Mouse (Mus musculus): Measurements from ENCODE around the gene Pigw.
A peak's percentile ranks its signal among the peaks of the same experiment; 100 is the strongest.

Pigw gene

GRCm38 (mm10) chr11:84879772-84880464 lies at the start of gene Pigw, which contains the start of gene Myo19:
Gene Pigw (minus strand): TSS chr11:84880285.
Gene Myo19 (plus strand): TSS chr11:84880148.
- peak; percentile 36 for DNase-seq (ENCODE audit: extremely low read depth, low read depth)

GRCm38 (mm10) chr11:84920981-84921380 lies 40.9 kb upstream of the Pigw start:
- no peak for DNase-seq (ENCODE audit: extremely low read depth, low read depth)

- DNase-seq (ENCODE audit: extremely low read depth, low read depth) = no peak
These were observed 39.9 kb upstream of the Pigw start for GRCm38 (mm10) chr11:84919951-84920350.

DNA sequence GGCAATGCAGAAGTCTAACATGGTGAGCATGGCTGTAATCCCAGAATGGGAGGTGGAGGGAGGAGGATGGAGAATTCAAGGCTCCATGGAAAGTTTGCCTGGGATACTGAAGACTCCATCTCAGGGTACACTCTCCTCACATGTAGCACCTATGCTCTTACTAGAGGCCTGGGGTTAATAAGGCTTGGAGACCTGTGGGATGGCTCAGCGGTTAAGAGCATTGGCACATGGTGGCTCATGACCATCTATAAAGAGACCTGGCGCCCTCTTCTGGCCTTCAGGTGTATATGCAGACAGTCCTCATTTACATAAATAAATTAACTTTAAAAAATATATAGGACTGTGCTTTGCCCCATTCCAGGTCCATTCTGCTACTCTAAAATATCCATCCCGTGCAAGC lies 39.2 kb upstream of the Pigw start:
- DNase-seq (ENCODE audit: extremely low read depth, low read depth) = peak; percentile 71

DNA sequence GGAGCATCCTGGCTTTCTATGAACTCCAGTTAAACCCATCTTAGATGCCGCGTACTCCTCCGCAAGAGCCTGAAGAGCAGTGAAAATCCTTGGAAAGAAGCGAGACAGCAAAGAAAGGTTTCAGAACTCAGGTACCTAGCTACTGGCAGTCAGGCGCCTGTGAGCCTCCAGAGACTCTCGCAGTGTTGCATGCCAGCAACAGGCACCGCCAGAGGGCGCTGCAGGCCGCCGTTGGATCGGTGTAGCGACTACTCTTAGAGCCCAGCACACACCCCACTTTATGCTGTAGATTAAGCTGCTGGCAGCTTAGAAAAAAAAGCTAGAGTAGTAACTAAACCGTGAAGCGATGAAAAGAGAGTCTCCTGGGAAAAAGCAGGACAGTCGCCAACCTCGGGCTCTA lies 38.3 kb upstream of the Pigw start:
- peak; percentile 78 for DNase-seq (ENCODE audit: extremely low read depth, low read depth)

DNA sequence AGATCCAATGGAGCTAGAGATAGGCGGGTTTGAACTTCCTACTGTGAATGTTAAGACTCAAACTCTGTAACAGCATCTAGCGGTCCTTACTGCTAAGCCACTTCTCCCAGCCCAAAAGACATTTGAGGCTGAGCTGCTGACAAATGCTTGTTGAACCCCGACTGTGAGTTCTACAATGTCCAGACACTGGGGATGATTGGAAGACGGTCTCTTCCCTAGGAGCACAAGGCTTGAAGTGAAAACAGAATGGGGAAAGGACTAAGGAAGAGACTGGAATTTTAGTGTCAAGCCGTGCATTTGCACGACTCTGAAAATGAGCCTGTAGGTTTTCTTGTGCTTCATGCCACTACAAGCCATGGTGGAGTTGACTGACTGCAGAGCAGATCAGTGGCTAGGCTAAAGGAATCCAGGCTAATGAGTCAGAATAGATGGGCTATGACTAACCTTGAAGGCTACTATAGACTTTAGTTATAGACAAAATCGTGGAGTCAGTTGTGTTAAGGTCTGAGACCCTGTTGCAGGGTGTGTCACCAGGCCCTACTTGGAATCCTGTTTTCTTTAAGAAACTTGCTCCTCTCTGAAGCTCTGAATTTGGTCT lies 36.7 kb upstream of the Pigw start:
- DNase-seq (ENCODE audit: extremely low read depth, low read depth) = no peak

DNA sequence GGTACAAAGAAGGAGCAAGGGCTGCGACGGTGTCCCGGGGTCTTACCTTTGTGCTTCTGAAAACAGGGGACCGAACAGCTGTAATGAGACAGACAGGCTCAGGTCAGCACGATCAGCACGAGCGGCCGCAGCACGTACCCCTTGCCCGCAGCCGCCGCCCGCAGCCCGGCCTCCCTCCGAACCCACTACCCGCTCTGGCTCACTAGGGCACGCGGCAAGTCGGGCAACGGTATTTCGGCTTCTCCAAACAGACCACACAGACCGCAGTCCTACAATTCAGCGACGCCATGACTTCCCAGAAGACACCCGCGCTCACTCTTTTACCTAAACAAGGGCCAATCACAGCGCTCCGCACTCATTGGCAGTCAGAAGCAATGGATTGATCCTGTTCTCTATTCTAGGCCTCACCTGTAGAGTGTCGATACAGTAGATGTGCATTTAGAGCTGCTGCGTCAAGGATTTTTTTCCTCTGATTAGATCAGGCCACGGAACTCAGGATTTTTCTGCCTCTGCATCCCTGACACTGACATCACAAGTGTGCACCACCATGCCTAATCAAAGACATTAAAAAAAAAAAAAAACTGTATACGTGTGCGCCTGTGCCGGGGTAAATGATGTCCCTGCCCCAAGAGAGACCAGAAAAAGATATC lies 36.1 kb upstream of the Pigw start, which contains the start of gene Znhit3:
Gene Znhit3, minus strand, starts transcription at position 314 of the 650 bp plus-strand sequence.
- peak; percentile 93 for DNase-seq (ENCODE audit: extremely low read depth, low read depth)

DNA sequence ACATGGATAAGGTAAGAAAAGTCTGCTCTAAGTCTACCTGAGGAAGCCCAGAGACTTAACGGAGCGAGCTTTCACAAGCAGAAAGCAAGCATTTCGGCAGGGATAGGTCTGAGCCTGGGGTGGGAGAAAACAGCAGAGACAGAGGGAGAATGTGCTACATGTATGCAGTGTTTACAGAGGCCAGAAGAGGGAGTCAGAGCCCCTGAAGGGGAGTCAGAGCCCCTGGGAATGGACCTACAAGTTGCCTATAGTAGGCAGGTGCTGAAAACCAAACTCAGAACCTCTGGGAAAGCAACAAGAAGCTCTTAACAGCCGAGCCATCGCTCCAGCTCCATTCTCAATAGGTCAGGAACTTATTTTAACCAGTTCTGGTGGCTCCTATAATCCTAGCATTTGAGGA lies 34.6 kb upstream of the Pigw start:
- DNase-seq (ENCODE audit: extremely low read depth, low read depth) = peak; percentile 36

DNA sequence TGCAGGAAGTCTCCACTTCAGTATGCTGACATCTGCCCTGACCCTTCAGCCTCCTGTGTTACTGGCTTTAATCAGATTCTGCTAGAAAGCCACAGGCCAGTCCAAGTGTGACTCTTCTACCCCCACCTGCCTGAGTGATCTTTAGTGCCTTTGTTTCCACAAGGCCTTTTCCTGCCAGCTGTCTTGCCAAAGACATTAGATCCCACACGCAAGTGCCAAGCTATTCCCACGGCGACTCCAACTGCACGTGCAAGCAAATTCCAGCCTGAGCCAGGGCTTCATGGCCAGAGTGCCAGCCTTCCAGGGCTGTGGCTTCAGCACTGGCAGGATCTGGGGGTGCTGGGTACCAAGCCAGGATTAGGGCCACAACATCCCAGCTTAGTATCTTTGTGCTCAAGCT lies 30.3 kb upstream of the Pigw start:
- no peak for DNase-seq (ENCODE audit: extremely low read depth, low read depth)

- DNase-seq (ENCODE audit: extremely low read depth, low read depth) = no peak
These were observed 28.4 kb upstream of the Pigw start for GRCm38 (mm10) chr11:84908480-84908879.

GRCm38 (mm10) chr11:84907081-84907480 lies 27.0 kb upstream of the Pigw start:
- no peak for DNase-seq (ENCODE audit: extremely low read depth, low read depth)

DNA sequence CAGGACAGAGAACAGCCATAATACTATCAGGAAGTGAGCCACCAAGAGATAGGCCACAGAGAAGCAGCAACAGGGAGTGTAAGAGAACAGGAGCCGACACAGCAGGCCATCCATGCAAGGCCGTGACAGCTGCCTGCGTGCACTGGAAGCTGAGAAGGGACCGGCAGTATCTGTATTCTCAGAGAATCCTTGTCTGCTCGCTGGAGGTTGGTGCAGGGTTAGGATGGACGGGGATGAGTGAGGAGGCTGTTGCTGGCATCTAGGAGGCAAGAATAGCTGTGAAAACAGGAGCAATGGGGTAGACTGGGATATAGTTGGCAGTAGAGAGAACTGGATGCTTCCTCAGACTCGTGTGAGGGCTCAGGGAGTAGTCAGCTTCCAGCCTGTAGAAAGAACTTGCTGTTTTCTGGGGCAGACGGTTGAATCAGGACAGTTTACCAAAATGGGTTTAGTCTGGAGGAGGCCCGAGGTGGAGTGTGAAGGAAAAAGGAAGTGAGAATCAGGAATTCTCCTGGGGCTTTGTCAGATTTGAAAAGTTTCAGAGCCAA lies 24.6 kb upstream of the Pigw start:
- no peak for DNase-seq (ENCODE audit: extremely low read depth, low read depth)

- DNase-seq (ENCODE audit: extremely low read depth, low read depth) = no peak
These were observed 13.0 kb upstream of the Pigw start for GRCm38 (mm10) chr11:84893113-84893512.

- no peak for DNase-seq (ENCODE audit: extremely low read depth, low read depth)
These were observed 11.6 kb upstream of the Pigw start for GRCm38 (mm10) chr11:84891705-84892104.

DNA sequence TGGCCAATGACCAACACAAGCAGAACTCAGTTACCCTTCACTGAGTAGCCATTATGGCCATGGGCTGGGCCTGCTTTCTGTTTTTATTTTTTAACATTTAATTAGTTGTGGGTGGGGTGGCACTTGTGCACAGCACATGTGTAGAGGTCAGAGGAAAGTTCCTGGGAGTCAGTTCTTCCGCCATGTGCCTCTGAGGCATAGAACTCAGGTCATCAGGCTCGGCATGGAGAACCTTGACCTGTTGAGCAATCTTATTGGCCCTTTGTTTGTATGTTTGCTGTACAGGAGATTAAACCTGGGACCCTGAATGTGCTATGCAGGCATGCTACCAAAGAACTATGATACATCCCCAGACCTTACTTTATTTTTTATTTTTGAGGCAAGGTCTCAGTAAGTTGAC lies 9.4 kb upstream of the Pigw start:
- no peak for DNase-seq (ENCODE audit: extremely low read depth, low read depth)

DNA sequence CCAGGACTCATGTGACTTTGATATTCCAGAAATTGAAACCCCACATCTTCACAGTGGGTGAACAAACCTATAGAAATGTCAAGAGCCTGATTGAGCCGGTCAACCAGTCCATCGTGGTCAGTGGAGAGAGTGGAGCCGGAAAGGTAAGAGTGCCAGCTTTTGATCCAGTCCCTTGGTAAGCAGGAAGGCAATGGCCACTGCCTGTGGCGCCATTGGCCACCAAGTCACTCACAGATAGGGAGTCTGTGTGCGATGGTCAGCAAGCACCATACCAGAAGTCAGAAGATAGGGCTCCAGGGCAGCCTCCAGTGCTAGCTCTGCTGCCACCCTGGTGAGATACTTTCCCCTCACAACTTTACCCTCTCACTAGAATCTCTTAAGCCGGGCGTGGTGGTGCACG lies 7.9 kb upstream of the Pigw start:
- DNase-seq (ENCODE audit: extremely low read depth, low read depth) = no peak

- no peak for DNase-seq (ENCODE audit: extremely low read depth, low read depth)
These were observed 6.9 kb upstream of the Pigw start for GRCm38 (mm10) chr11:84886767-84887511.

DNA sequence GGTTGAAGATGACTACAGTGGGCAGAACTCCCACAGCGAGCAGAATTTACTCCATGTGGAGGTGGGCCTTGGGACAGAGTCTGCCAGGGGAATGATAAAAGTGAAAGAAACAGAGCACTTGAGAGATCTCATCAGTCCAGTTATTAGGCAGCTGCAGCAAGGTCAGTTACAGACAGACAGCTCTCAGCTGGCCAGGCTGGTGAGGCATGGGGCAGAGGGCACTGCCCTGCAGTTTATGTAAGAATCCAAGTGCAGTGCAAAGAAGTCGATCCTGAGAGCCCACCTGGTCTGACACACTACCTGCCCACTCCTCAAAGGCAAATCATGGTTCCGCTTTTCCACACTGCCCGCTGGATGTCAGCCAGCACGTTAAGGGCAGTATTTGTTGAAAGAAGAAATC lies 6.2 kb upstream of the Pigw start:
- no peak for DNase-seq (ENCODE audit: extremely low read depth, low read depth)

GRCm38 (mm10) chr11:84885238-84885637 lies 5.2 kb upstream of the Pigw start:
- no peak for DNase-seq (ENCODE audit: extremely low read depth, low read depth)

DNA sequence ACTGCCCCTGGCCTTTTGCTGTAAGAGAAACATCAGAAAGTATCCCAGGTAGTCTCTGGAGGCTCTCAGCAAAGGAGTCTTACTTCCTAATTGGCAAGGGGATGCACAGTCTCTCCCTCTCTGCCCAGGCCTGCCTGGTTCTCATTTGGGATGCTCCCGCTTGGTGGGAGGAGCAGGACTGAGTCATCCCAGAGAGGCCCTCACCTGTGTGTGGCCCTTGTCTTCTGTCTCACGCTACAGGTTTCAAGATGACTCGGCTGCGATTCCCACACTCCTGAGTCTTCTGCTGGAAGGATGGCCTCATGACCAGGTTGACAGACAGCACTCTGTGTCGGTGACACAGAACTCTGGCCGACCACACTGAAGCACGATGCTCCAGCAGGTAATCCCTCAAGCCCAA lies 2.3 kb upstream of the Pigw start:
- DNase-seq (ENCODE audit: extremely low read depth, low read depth) = no peak

DNA sequence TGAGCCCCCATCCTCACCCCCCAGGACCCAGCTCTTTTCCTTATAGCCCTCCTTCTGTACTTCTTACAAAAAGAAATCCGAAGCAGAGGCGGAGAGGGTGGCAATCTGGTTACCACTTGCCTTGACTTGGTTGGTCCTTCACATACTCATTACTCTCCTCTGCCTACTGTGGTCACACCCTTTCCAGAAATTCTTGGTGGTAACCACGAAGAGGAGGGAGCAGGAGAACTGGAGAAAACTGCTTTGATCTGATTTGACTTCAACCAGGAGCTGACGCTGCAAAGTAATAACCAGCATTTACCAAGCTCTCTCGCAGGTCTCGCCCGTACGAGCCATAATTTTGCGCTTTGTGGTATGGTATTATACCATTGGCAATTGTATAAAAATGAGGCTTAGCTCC lies 886 bp upstream of the Pigw start:
- no peak for DNase-seq (ENCODE audit: extremely low read depth, low read depth)
